Mouse (Mus musculus) macrophage (primary cell): ENCODE data around the gene Efcab2. TPM values are rescaled to one million over a fixed set of nuclear protein-coding genes. Genes with fewer than 3 reads are reported as not detected.

ENCODE experiments used
- H3K27ac ChIP-seq: fragments of 350-480 bp; formaldehyde crosslinking; 2 replicates; pipeline ENCODE4 v1.9.0; 2021
- H3K36me3 ChIP-seq: fragments of 350-480 bp; formaldehyde crosslinking; 2 replicates; pipeline ENCODE4 v1.9.0; 2021; ENCODE audit errors: inconsistent target
- H3K4me3 ChIP-seq: fragments of 350-480 bp; formaldehyde crosslinking; 2 replicates; pipeline ENCODE4 v1.9.0; 2021; ENCODE audit errors: inconsistent target
- H3K79me2 ChIP-seq: fragments of 350-480 bp; formaldehyde crosslinking; 2 replicates; pipeline ENCODE4 v1.9.0; 2021; ENCODE audit errors: inconsistent target
- WGBS: methylation state at CpG from one replicate; pipeline ENCODE4 v1.1.7; 2026; ENCODE audit warnings: inconsistent platforms; ENCODE audit not compliant: missing documents; 5-methylcytosine and 5-hydroxymethylcytosine counted together
- polyA plus RNA-seq: library from polyadenylated mRNA; stranded (reverse); fragments of 250-400 nt; gene quantifications from 3 replicates; pipeline ENCODE4 v1.2.4, GENCODE M21; 2018; ENCODE audit warnings: inconsistent platforms

Efcab2 gene
- polyA plus RNA-seq, 1 experiment from 2014 or later: 3.6 TPM

DNA sequence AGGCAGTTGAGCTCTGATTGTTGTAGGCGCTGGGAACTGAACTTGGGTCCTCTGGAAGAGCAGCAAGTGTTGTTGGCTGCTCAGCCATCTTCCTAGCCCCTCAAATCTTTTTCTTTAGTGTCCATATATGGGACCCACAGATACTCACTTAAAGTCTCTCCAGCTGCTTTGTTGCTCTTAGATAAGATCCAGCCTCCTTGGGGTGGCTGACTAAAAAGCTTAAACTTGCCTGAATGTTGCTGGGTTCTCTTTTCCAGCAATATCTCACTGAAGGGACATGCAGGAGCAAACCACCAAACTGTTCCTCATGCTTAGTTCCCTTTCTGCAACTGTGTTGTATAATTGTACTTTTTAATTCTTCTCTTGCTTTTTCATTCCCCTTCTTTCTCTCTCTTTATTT is 17.8 kb downstream of the Efcab2 start:
- no peak overlapping the region for H3K27ac ChIP-seq
- H3K4me3 ChIP-seq: no peak overlapping the region
- H3K36me3 ChIP-seq: no peaks in the 10 kb centered on the region
- 100% methylated on average over 1 of the region's 1 CpGs for WGBS
- H3K79me2 ChIP-seq: no peaks in the 10 kb centered on the region

DNA sequence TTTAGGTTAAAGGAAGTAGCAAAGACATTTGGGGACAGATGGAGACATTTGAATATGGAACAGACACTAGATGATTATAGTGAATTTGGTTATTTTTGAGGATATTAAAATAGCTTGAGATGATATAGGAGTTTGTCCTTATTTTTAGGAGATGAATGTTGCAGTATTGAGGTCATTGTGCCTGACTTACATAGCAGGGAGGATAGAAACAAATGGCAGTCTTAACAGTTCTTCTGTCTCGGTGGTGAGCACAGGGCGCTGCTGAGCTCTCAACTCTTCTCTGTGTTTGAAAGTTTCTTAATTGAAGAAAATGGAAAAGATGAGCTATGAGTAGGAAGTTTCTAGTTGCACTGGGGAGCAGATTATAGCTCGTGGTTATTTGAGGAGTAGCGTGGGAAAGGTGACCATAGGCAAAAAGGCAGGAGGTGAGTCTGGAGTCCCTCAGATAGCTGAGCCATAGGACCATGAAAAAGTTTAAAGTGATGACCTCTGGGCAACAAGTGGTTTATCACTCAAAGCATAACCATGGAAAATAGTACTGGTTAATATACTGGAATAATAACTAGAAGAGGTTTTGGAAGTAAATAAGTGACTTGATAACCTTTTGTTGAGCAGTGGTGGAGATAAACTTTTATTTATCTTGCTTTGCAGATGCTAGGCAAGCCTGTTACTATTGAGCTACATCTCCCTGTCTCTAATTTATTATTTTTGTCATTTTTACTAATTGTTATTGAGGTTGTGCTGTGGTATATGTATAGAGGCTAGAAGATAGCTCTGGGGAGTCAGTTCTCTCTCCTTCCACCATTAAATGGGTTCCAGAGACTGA is 25.9 kb downstream of the Efcab2 start:
- 93% methylated on average over 4 of the region's 4 CpGs for WGBS

DNA sequence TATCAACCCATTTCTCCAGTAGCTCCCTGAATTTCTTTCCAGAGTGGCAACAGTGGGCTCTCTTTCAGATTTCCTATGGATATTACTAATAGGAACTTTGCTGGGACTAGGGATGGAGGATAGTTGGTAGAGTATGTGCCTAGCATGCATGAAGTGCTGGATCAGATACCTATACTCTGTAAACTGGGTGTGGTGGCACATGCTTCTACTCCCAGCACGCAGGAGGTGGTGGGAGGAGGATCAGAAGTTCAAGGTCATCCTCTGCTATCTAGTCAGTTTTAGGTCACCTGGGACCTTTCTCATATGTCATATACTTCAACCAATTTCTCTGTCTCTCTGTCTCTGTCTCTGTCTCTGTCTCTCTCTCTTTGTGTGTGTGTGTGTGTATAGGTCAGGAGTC is 27.7 kb downstream of the Efcab2 start:
- WGBS: 82% methylated on average over 1 of the region's 1 CpGs
- no peak overlapping the region for H3K4me3 ChIP-seq
- H3K36me3 ChIP-seq: no peaks in the 10 kb centered on the region

More for the DNA sequence above, 25.9 kb downstream of the Efcab2 start:
- Histone ChIP-seq H3K36me3 (no peaks in the 10 kb centered on the region), H3K79me2 (no peaks in the 10 kb centered on the region), H3K27ac (no peak overlapping the region), H3K4me3 (no peak overlapping the region)

DNA sequence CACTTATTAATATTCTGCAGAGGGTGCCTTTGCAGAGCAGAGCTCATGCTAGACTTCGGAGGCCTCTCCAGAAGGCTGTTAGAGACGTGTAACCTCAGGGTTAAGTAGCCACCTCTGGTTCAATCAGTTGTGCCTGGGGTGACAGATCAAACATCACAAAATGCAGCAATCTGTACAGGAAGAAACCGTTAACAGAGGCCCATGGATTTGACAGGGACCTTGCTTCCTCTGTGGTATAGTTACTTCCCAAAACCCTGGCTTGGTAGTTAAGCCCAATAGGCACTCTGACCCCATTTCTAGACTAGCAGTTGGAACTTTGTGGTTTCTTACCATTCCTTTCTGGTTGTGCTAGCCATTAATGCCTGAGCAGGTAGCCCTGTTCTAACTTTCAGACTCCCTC is 38.5 kb downstream of the Efcab2 start:
- Histone ChIP-seq H3K36me3 (no peaks in the 10 kb centered on the region), H3K4me3 (no peak overlapping the region), H3K27ac (no peak overlapping the region), H3K79me2 (no peaks in the 10 kb centered on the region)
- 28% methylated on average over 3 of the region's 3 CpGs for WGBS

More for the DNA sequence above, 27.7 kb downstream of the Efcab2 start:
- Histone ChIP-seq H3K79me2 (no peaks in the 10 kb centered on the region), H3K27ac (no peak overlapping the region)

DNA sequence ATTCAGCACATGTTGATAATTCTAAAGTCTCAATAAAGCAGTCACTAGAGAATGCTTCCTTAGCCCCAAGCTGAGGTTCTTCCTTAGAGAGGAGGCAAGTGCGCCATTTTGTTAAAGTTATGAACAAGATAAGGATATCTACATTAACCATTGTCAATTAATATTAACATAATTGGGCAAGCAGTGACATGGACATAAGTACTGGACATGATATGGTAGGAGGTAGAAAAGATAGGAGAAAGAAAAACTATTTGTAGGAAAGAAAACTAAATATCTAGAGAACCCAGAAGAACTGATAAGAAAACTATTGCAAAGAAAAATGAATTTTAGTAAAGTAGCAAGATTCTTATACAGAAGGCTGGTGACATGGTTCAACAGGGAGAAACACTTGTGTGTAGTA is 41.2 kb downstream of the Efcab2 start:
- Histone ChIP-seq H3K36me3 (no peaks in the 10 kb centered on the region), H3K79me2 (no peaks in the 10 kb centered on the region), H3K27ac (no peak overlapping the region), H3K4me3 (no peak overlapping the region)
- WGBS: 90% methylated on average over 1 of the region's 1 CpGs

DNA sequence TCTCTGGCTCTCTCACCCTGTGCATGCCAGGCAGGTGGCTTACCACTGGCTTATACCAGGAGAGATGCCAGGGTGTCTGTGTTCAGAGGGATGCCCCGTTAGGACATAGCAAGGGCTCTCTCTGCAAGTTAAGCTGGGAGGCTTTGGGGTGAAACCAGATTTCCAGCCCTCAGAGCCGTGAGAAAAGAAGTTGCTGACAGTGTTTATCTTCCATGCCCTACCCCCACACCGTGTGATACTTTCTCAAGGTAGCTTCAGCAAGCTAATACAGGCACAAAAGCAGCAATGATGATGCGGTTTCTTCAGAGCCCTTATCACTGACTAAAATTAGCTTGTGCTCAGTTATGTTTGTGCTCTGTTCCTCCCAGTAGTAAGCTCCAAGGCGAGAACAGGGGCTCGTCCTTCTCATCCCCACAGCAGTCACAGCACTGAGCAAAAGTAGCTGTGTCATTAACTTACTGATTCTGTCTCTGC is 42.4 kb downstream of the Efcab2 start:
- H3K79me2 ChIP-seq: no peaks in the 10 kb centered on the region
- no peak overlapping the region for H3K4me3 ChIP-seq
- no peaks in the 10 kb centered on the region for H3K36me3 ChIP-seq
- 76% methylated on average over 6 of the region's 6 CpGs for WGBS
- no peak overlapping the region for H3K27ac ChIP-seq

DNA sequence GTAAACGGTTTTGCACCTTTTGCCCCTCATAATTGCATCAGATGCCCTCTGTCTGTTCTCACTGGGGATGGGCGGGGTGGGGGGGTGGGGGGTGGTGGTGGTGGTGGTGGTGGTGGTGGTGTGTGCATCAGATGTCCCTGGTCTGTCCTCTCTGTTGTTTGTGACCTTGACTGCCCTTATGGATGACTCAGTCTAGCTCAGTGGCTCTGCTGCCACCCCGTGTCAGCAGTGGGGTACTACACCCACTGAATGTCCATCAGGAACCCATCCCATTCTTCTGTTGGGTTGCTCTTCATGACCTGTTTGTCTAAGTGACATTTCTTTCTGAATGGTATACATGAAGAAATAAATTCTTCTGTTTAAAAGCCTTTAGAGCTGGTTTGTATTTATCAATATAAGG is 43.3 kb downstream of the Efcab2 start:
- Histone ChIP-seq H3K27ac (no peak overlapping the region), H3K4me3 (no peak overlapping the region), H3K79me2 (no peaks in the 10 kb centered on the region), H3K36me3 (no peaks in the 10 kb centered on the region)
- 13% methylated on average over 3 of the region's 3 CpGs for WGBS

DNA sequence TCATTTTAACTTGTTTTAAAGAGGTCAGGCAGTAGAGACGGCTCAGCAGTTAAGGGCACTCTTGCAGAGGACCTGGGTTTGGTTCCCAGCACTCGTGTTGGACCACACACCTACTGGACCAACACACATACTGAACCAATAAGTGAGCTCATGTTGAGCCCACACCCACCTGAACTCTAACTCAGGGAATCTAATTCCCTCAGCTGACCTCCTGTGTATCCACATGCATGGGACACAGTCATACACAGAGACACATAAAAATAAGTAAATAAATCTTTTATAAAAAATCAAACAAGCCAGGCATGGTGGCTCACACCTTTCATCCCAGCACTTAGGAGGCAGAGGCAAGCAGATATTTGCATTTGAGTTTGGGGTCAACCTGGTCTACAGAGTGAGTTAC is 44.0 kb downstream of the Efcab2 start:
- no peak overlapping the region for H3K4me3 ChIP-seq
- H3K36me3 ChIP-seq: no peaks in the 10 kb centered on the region
- H3K27ac ChIP-seq: no peak overlapping the region
- H3K79me2 ChIP-seq: no peaks in the 10 kb centered on the region
- 100% methylated on average over 2 of the region's 2 CpGs for WGBS

DNA sequence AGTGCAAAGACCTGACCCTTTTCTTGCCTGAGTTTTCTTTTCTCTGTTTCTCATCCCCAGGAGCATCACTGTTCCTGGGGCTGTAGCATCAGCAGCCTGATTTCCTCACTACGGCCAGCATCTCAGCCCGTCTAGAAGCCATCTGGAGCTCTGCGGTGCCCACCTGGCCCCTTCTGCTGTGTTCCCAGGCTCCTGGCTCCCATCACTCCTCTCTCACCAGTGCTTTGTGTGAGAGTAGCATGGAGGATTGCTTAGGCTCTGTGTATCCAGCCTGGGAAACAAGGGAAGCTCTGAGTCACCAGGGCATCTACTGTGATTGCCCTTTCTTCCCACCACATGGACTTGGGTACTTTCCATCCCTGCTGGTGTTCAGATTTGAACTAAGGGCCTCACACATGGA is 48.2 kb downstream of the Efcab2 start:
- H3K36me3 ChIP-seq: no peaks in the 10 kb centered on the region
- H3K79me2 ChIP-seq: no peaks in the 10 kb centered on the region
- WGBS: 100% methylated on average over 3 of the region's 3 CpGs
- H3K4me3 ChIP-seq: no peak overlapping the region
- no peak overlapping the region for H3K27ac ChIP-seq

DNA sequence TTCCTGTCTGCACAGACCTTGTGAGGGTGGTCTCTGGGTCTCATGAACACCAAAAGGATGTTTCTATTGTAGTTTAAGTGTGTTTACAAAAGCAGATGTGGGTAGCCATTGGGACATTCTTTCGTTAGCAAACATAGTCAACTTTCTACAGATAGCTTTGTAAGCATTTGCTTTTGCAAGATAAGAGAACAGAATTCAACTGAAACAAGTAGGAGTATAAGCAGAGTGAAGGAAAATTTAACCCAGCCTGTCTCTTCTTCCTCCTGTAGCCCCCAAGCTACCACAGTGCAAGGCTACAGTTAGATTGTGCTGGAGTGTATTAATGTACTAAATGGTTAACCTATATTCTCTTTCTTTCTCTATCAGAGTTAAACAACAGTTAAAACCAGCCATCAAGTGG is 49.2 kb downstream of the Efcab2 start:
- H3K4me3 ChIP-seq: no peak overlapping the region
- no peaks in the 10 kb centered on the region for H3K36me3 ChIP-seq
- H3K27ac ChIP-seq: no peak overlapping the region
- no peaks in the 10 kb centered on the region for H3K79me2 ChIP-seq
- 70% methylated on average over 1 of the region's 1 CpGs for WGBS

DNA sequence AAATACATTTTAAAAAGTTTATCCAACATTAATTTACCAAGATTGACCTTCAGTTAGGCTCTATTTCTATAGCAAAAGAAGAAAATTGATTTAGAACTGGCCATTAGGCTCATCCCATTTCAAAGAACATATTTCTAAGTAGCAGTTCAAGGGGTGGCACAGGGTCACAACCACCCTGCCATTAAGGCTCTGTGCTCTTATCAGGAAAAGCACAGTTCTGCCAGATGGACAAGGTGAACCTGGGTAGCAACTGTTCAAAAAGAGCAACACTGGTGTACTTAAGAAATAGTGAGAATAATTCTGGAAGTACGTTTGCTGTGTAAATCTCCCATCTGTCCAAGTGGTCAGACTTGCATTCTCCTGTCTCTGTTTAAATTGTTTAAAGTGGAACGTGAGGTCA is 52.1 kb downstream of the Efcab2 start:
- H3K4me3 ChIP-seq: no peak overlapping the region
- no peaks in the 10 kb centered on the region for H3K36me3 ChIP-seq
- H3K27ac ChIP-seq: no peak overlapping the region
- WGBS: 90% methylated on average over 2 of the region's 2 CpGs
- no peaks in the 10 kb centered on the region for H3K79me2 ChIP-seq

DNA sequence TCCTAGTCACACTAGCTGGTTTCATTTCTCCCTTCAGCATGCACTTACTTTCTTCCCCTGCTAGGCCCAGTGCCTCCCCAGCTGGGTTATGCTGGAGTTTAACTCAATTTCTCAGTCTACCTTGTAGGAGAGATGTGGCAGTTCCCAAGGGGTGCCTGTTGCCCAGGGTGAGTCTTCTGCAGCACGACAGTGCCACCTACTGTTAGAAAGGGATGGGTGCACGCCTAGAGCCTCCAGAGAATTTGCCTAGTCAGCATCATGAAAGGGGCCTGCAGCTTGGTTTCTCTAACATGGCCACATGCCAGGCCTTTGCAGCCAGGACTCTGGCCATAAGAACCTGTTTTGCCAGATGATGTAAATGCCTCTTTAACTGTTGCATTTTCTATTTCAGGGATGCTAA is 57.8 kb downstream of the Efcab2 start:
- 6% methylated on average over 2 of the region's 2 CpGs for WGBS

DNA sequence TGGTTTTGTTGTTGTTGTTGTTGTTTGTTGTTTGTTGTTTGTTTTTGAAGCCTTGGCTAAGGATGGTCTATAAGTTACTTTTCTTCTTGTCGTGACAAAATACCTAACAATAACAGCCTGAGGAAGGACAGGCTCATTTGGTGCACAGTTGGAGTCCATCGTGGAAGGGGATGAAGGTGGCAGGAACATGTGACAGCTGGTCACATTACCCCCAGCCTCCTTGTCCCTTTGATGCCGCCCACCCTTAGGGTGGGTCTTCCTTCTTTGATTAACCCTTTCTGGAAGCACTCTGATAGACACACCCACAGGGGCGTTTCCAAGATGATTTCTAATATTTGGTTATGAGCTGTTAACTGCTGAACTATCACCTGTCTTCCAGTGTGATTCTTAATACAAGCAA is 58.3 kb downstream of the Efcab2 start:
- H3K4me3 ChIP-seq: no peak overlapping the region
- WGBS: 72% methylated on average over 4 of the region's 4 CpGs
- H3K79me2 ChIP-seq: no peaks in the 10 kb centered on the region

More for the DNA sequence above, 57.8 kb downstream of the Efcab2 start:
- Histone ChIP-seq H3K27ac (no peak overlapping the region), H3K79me2 (no peaks in the 10 kb centered on the region), H3K36me3 (no peaks in the 10 kb centered on the region), H3K4me3 (no peak overlapping the region)

DNA sequence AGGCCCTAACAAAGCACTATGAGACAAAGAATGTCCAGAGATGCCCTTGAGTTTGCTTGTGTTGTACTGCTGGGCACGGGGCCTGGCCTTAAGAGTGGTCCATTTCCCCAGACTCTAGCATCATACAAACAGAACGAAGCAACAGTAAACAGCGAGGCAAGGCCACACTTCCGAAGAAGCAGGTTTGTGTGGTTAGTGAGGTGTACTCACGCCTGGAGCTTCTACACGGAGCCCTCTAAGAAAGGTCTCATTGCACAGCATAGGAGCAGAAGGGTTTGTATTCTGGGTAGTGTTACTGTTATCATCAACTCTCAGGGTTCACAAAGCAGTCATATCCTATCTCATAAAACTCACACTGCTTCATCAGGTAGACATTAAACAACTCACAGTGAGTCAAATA is 61.7 kb downstream of the Efcab2 start:
- H3K79me2 ChIP-seq: no peaks in the 10 kb centered on the region
- no peak overlapping the region for H3K27ac ChIP-seq
- 90% methylated on average over 6 of the region's 6 CpGs for WGBS
- H3K4me3 ChIP-seq: no peak overlapping the region
- H3K36me3 ChIP-seq: no peaks in the 10 kb centered on the region

More for the DNA sequence above, 58.3 kb downstream of the Efcab2 start:
- Histone ChIP-seq H3K27ac (no peak overlapping the region), H3K36me3 (no peaks in the 10 kb centered on the region)

DNA sequence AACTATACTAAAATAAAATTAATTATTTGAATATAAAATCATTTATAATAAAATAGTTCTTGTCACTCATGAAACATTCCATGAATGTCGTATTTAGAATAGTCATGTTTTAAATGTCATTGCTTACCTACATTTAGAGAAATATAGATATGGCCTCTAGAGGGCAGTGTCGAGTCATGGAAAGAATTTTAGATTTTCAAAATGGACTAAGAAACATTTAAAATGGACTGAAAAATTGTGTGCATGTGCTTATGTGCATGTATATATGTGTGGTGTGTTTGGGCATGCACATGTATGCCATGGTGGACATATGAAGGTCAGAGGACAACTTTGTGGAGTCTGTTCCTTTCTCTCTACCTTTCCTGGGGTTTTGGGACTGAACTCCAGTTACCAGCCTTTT is 62.4 kb downstream of the Efcab2 start:
- H3K79me2 ChIP-seq: no peaks in the 10 kb centered on the region
- WGBS: 17% methylated on average over 2 of the region's 2 CpGs
- no peak overlapping the region for H3K4me3 ChIP-seq
- H3K27ac ChIP-seq: no peak overlapping the region
- H3K36me3 ChIP-seq: no peaks in the 10 kb centered on the region

DNA sequence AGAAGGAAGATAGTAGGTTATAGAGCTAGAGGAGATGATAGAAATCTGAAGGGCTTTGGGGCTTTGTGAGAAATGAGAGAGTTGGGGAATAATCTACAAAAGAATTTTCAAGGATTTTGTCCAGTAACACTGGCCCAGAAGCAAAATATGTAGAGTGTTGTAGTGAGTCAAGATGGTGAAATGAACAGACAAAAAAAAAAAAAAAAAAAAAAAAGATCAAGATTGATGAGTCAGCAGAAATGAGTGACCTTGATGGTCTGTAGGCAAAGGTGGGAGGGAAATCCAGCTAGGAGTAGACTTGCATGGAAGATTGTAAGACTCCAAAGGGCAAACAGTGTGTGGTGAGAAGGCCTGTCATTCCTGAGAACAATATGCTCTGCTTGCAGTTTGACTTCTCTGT is 78.0 kb downstream of the Efcab2 start:
- H3K4me3 ChIP-seq: no peak overlapping the region

More for the DNA sequence above, 78.0 kb downstream of the Efcab2 start:
- no peak overlapping the region for H3K27ac ChIP-seq
- no peaks in the 10 kb centered on the region for H3K79me2 ChIP-seq
- H3K36me3 ChIP-seq: no peaks in the 10 kb centered on the region
